Mouse (Mus musculus) urinary bladder, postnatal 36 days (tissue): Measurements from ENCODE around the gene Surf4.

Experiments
- DNase-seq, 2 experiments: peaks; one replicate each; pipeline ENCODE4 v3.0.0; 2022; ENCODE audit warnings: low spot score in 2 of 2, mixed read lengths in 1 of 2

The Surf4 gene

GRCm38 (mm10) chr2:26933304-26934055 is at the start of gene Surf4, which contains the start of gene Stkld1:
Gene Surf4 (minus strand): TSS chr2:26933928.
Gene Stkld1 (plus strand): TSS chr2:26934047.
- DNase-seq: peak; percentile 89 to 92

GRCm38 (mm10) chr2:26980361-26980760 is 46.6 kb upstream of the Surf4 start:
- DNase-seq: no peak

GRCm38 (mm10) chr2:26973960-26974359 is 40.2 kb upstream of the Surf4 start:
- DNase-seq: no peak

GRCm38 (mm10) chr2:26973116-26973515 is 39.4 kb upstream of the Surf4 start, which contains the start of gene Adamts13:
Gene Adamts13 (plus strand): TSS chr2:26973416.
- no peak for DNase-seq

GRCm38 (mm10) chr2:26967262-26967661 is 33.5 kb upstream of the Surf4 start:
- no peak for DNase-seq

- no peak for DNase-seq
Observed at GRCm38 (mm10) chr2:26964724-26965370, 31.1 kb upstream of the Surf4 start.

GRCm38 (mm10) chr2:26963923-26964723 is 30.4 kb upstream of the Surf4 start, which contains the start of gene Rexo4:
Gene Rexo4 (minus strand): TSS chr2:26964386.
- DNase-seq: peak; percentile 87 to 91

- no peak for DNase-seq
Observed at GRCm38 (mm10) chr2:26960756-26961155, 27.0 kb upstream of the Surf4 start.

GRCm38 (mm10) chr2:26957488-26957859 is 23.7 kb upstream of the Surf4 start:
- no peak for DNase-seq

- DNase-seq: no peak
Observed at GRCm38 (mm10) chr2:26956811-26957487, 23.2 kb upstream of the Surf4 start.

GRCm38 (mm10) chr2:26954735-26955395 is 21.1 kb upstream of the Surf4 start:
- DNase-seq: no peak

- no peak for DNase-seq
Observed at GRCm38 (mm10) chr2:26952866-26953265, 19.1 kb upstream of the Surf4 start.

GRCm38 (mm10) chr2:26952193-26952592 is 18.5 kb upstream of the Surf4 start:
- DNase-seq: no peak

- no peak for DNase-seq
Observed at GRCm38 (mm10) chr2:26951346-26951905, 17.7 kb upstream of the Surf4 start.

- no peak for DNase-seq
Observed at GRCm38 (mm10) chr2:26950411-26950810, 16.7 kb upstream of the Surf4 start.

GRCm38 (mm10) chr2:26943253-26943652 is 9.5 kb upstream of the Surf4 start:
- no peak for DNase-seq

GRCm38 (mm10) chr2:26941539-26941938 is 7.8 kb upstream of the Surf4 start:
- peak in 1 of 2 experiments; percentile 23 for DNase-seq

- DNase-seq: no peak
Observed at GRCm38 (mm10) chr2:26936425-26936824, 2.7 kb upstream of the Surf4 start.

- no peak for DNase-seq
Observed at GRCm38 (mm10) chr2:26935286-26935685, 1.6 kb upstream of the Surf4 start.

GRCm38 (mm10) chr2:26932473-26933303 is 1.0 kb downstream of the Surf4 start:
- DNase-seq: peak in 1 of 2 experiments; percentile 37
